Mouse (Mus musculus): ENCODE measurements around the gene Ddo. TPM values are rescaled to one million over a fixed set of nuclear protein-coding genes. Genes with fewer than 3 reads are reported as not detected.
A peak's percentile ranks its signal among the peaks of the same experiment; 100 is the strongest.

Ddo gene
- total RNA-seq, 2 experiments from 2014 or later, result 21.5 to 36.9 TPM

DNA sequence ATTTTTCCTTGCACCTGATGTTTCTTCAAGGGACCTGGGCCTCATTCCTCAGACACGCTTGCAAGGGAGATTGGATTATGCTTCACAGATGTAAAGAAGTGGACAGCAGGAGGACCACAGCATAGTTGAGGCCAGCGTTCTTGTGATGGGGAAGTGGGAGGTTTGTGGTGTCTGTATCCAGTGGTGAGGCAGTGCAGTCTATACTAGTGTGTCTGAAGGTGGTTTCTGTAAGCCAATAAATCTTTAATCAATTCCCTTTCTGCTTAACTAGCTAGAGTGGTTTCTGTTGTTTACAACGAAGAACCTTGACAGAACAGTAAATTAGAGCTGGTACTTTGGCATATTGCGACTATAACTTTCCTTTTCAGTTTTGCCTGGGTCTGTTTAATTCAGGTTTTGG is 68.8 kb downstream of the Ddo start:
- Histone ChIP-seq H3K4me3 (no peak overlapping the region), H3K27ac (no peak overlapping the region)
- DNase-seq, result no peak
- intact Hi-C loops (cut with DNase I), result no loop called here
- no peak for TF ChIP-seq CTCF (IDR thresholded peaks at IDR 0.05)

DNA sequence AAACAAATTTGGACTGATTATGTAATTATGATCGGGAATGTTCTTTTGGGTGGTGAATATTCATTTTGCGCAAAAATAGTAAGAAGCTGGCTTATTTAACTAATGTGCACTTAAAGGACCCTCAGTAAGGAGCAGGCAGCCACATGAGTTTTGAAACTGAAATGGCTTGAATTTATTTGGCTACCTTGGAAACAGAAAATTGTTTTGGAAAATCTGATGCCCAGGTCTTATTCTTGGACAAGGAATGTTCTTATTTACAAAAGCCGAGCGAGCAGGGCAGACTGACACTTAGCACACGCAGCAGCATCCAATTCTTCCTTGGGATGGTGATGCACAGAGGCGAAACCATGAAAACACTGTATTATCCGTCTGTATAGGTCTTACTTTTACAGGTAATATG is 81.3 kb downstream of the Ddo start:
- no peak for DNase-seq
- H3K4me3 ChIP-seq, result no peak overlapping the region
- peak overlapping the region; percentile 29 for H3K27ac ChIP-seq
- TF ChIP-seq CTCF (IDR thresholded peaks at IDR 0.05), result no peak
- intact Hi-C loops (cut with DNase I), result no loop called here

DNA sequence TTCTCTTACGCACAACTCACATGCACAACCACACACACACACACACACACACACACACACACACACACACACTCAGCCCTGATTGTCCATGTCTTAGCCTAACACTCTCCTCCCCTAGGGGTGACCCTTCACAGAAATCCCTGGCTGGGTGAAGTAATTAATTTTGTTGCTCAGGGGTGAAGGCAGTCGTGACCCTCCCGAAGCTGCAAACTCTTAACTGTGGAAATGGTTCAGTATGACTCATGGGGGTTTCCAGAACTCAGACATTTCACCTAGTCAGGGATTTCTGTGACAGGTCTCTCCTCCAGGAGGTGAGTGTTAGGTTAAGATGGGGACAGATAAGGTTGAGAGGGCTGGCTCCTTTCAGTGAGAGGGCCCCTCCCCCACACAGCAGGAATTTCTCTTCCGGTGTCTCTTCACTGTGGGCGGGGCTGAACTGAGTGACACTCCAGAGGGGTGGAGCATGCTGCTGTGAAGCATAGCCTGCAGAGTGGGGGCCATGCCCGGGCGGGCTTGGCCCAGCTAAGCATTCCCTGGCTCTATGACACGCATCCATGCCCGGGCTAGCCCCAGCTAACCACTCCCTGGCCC is 83.3 kb downstream of the Ddo start:
- intact Hi-C loops (cut with DNase I), result no loop called here
- Histone ChIP-seq H3K27ac (no peak overlapping the region), H3K4me3 (no peak overlapping the region)
- TF ChIP-seq CTCF (IDR thresholded peaks at IDR 0.05), result no peak
- no peak for DNase-seq

DNA sequence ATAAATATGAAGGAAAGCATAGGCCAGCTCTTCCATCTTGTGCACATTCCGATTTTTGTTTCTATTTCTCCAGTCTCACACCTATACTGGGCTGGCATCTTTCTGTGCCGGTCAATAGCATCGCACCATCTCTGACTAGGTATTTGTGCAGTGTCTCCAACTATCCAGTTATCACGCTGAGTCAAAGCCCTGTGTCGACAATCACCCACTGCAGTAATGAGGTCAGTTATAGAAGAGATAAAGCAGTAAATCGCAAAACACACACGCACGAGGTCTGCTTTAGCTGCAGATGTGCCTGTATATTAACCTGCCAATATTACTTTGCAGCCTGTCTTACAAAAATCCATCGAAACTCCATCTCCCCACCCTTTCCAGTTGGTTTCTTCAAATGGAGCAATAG is 84.0 kb downstream of the Ddo start:
- TF ChIP-seq CTCF (IDR thresholded peaks at IDR 0.05), result no peak
- DNase-seq, result no peak
- H3K4me3 ChIP-seq, result no peak overlapping the region
- H3K27ac ChIP-seq, result no peak overlapping the region
- intact Hi-C loops (cut with DNase I), result no loop called here

DNA sequence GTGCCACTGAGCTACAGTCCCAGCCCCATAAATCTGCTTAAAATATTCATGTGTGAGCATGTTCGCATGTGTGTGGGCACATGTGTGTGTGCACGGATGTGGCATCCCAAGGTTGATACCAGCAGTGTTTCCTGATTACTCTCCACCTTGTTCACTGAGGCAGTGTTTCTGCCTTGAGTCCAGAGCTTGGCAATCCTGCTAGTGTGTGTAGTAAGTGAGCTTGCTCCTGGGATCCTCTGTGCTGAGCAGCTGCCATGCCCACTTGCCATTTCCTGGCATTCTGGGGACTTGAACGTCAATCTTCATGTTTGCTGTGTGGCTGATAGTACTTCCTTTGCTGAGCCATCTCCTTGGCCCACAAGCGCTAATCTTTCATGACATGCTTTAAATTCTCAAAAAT is 85.3 kb downstream of the Ddo start:
- intact Hi-C loops (cut with DNase I), result no loop called here
- Histone ChIP-seq H3K4me3 (no peak overlapping the region), H3K27ac (no peak overlapping the region)
- TF ChIP-seq CTCF (IDR thresholded peaks at IDR 0.05), result no peak
- no peak for DNase-seq

DNA sequence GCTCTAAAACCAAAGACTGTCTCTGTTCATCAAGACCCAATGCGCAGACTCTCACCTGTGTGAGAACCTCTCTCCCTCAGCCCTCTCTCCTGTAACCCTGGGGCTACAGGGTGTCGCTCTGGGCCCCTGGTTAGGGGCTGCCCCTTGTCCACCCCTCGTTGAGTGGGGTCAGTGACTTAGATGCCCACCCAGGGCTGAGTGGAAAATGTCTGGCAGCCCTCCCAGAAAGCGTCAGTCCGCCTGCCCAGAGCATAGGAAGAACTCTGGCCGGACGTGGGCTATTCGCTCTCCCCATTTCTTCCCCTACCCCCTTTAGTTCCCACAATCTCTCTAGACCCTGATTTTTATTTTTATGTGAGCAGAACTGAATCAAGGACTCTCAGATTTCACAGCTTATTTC is 86.5 kb downstream of the Ddo start:
- no peak for DNase-seq
- no peak overlapping the region for H3K27ac ChIP-seq
- intact Hi-C loops (cut with DNase I), result no loop called here
- no peak overlapping the region for H3K4me3 ChIP-seq
- TF ChIP-seq CTCF (IDR thresholded peaks at IDR 0.05), result no peak

DNA sequence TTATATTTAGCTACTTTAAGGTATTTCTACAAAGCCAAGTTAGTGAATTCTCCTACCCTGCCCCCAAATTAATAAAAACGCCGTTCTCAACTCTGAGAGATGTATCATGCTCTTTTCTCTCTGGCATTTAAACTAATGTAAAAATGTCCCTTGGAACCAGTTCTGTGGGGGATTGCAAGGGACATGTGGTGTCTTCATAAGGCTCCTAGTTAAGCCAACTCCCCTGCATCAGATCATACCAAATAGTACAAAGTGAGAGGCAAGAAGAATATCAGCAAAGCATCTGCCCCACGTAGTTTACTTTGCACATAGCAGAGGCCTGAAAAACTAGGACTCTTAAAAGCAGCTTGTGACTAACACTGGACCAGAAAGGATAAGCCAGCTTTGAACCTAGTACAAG is 86.9 kb downstream of the Ddo start:
- intact Hi-C loops (cut with DNase I), result no loop called here
- DNase-seq, result no peak
- TF ChIP-seq CTCF (IDR thresholded peaks at IDR 0.05), result no peak
- no peak overlapping the region for H3K27ac ChIP-seq
- H3K4me3 ChIP-seq, result no peak overlapping the region

DNA sequence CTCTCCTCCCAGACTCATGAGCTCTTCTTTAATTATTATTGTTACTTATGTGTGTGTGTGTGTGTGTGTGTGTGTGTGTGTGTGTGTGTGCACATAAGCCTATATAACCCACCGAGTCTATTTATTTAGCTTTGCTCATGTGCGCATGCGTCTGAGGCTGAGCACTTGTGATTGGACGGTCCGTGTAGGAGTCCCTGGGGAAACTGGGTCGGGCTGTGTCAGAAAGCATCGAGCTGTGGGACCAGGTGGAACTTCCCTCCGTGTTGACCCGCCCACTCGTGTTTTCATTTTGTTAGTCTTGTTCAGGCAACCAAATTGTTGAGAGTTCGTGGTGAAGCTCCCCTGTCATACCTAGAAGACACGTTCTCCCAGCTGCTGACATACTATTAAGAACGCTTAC is 88.6 kb downstream of the Ddo start:
- H3K27ac ChIP-seq, result no peak overlapping the region
- TF ChIP-seq CTCF (IDR thresholded peaks at IDR 0.05), result no peak
- intact Hi-C loops (cut with DNase I), result no loop called here
- no peak for DNase-seq
- no peak overlapping the region for H3K4me3 ChIP-seq

DNA sequence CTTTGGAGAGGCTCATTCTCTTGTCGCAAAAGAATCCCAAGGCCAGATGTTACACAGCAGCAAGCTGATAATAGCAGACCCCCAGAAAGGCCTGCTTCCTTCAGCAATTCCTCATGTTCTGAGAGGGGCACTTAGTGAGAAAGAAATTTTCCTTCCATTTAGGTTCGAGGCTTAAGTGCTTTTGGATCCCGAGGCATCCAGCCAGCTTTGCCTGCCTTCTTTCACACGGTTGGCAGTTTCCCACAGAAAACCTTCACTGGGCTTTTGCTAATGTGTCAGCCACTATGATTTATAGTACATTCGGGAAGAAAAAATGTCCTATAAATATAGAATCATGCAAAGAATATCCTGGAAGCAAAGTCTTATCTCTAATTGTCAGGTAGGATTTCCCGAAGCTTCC is 89.3 kb downstream of the Ddo start:
- Histone ChIP-seq H3K27ac (no peak overlapping the region), H3K4me3 (no peak overlapping the region)
- no peak for DNase-seq
- intact Hi-C loops (cut with DNase I), result no loop called here
- TF ChIP-seq CTCF (IDR thresholded peaks at IDR 0.05), result no peak

DNA sequence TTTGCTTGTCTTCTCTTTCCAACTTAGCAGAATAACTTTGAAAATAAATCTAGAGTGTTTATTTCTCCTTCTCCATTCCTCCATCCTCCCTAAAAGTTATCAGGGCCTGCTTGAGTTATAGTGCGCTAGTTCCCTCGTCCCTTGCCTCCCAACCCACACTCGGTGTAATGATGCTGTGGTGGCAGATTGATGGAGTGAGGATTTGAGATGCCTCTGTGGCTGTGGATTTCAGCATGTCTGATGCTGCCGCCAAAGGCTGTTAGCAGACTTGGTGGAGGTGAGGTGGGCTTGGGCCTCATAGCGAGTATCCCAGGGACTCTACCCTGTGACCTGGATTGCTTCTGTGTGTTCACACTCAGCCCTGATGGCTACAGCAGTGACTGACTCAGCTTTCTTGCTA is 91.1 kb downstream of the Ddo start:
- H3K27ac ChIP-seq, result no peak overlapping the region
- no peak for DNase-seq
- intact Hi-C loops (cut with DNase I), result no loop called here
- TF ChIP-seq CTCF (IDR thresholded peaks at IDR 0.05), result no peak
- H3K4me3 ChIP-seq, result no peak overlapping the region

DNA sequence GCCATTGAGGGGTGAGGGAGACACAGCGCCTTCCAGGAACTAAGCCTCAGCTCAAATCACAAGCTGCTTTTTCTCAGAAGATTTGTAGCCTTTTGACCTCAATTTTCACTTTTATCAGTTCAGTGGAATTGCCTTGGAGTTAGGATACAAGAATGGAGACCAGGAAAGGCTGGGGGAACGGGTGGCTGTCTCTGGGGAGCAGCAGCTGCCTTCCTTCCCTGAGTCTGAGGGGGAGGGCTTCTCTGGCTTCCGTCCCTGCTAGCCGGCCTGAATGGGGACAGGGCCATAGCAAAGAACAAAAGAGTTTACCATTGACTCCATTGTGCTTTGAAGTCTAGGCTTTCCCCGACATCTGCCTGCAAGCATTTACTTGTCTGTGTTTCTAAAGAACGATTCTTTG is 94.5 kb downstream of the Ddo start:
- intact Hi-C loops (cut with DNase I), result no loop called here
- Histone ChIP-seq H3K4me3 (no peak overlapping the region), H3K27ac (no peak overlapping the region)
- no peak for TF ChIP-seq CTCF (IDR thresholded peaks at IDR 0.05)
- DNase-seq, result no peak

DNA sequence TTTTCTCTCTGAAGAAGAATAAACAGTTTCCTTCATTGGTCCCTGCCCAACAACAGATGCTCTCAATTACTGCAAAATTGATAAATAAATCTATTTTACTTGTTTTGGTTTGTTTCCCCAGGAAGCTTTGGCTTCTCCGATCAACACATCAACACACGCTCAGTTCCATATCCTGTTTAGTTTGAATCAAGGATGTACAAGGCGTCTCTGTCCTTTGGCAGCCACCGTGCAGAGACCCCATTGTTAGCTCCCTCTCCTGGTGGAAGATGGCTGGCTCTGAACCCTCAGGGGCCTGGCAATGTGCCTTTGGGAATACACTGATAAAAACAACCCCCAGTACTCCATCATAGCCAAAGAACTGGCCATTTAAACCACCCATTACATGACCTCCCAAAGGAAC is 95.3 kb downstream of the Ddo start:
- Histone ChIP-seq H3K4me3 (no peak overlapping the region), H3K27ac (peak overlapping the region; percentile 35)
- no peak for DNase-seq
- intact Hi-C loops (cut with DNase I), result no loop called here
- TF ChIP-seq CTCF (IDR thresholded peaks at IDR 0.05), result no peak

DNA sequence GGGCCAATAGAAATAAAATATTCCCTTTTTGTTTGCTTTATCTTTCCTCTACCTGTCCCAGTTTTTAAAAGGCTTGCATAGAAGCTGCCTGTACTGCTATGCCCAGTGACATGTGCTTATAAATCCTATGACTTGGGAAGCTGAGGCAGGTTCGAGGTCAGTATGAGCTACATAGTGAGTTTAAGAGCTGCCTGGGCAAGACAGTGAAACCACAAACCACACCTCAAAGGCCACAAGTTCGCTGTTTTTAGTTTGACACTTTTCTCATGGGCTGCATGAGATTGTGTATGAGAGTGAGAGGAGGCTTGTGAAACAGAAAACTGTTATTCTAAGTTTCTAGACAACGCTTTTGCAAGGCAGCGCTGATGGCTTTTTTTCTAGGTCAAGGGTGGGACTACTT is 95.7 kb downstream of the Ddo start:
- peak overlapping the region; percentile 35 for H3K27ac ChIP-seq
- TF ChIP-seq CTCF (IDR thresholded peaks at IDR 0.05), result no peak
- no peak overlapping the region for H3K4me3 ChIP-seq
- intact Hi-C loops (cut with DNase I), result no loop called here
- no peak for DNase-seq

DNA sequence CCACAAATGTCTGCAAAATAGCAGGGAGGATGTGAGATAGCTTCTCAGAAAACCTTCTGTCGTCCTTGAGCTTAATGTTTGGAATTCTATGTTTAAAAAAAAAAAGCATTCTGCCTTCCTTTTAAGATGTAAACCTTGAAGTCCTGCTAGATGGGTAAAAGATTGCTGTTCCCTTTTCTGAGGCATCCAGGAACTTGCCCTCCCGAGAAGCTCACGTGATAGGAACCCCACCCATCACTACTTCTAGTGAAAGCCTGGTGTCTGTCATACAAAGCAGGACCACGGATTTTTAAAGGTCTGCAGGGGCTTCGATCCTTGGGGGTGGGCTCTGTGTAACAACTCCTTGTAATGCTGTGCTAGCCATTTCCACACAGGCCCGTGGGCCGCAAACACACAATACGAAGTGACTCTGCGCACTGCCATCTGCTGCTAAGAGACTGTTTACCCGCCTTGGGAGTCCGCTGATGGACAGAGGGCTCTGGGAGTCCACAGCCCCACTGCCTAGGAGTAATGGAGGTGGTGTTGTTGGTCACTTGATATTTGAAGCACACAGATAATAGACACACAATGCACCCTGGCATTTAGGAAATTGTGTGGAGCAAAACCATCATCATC is 96.6 kb downstream of the Ddo start:
- peak overlapping the region; percentile 28; the same call in 1 of the 2 replicates for H3K27ac ChIP-seq
- DNase-seq, result no peak
- H3K4me3 ChIP-seq, result no peak overlapping the region
- no peak for TF ChIP-seq CTCF (IDR thresholded peaks at IDR 0.05)
- intact Hi-C loops (cut with DNase I), result no loop called here

All from gastrocnemius, adult 2 months (tissue).